Mouse (Mus musculus): ENCODE measurements around the gene Olfr555.

DNA sequence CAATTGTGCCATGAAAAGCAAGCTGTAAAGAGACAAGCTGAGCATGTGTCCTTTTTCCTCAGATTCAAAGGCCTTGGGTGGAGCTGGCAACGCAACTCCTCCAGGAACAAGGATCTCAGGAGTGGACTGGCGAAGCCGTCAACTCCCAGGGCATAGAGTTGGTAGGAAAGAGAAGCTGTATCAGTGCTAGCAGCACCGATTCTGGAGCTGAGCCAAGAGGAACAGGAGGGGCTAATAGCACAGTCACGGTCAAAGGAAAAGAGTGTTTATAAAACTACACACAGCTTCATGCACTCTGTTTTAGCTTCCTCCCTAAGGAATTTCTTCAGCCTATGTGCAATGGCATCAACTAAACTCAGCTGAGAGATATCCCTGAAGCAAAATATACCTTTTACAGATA, 39.0 kb upstream of the Olfr555 start:
- TF ChIP-seq POLR2A (IDR thresholded peaks at IDR 0.05; ENCODE audit: insufficient read depth, low read depth, low read length) (no peak), CTCF (IDR thresholded peaks at IDR 0.05) (no peak)
